Mouse (Mus musculus): Measurements from ENCODE around the gene Pgm5. TPM values are rescaled to one million over a fixed set of nuclear protein-coding genes. Genes with fewer than 3 reads are reported as not detected.
"Not testable (repeated sequence)": the region's sequence is repeated elsewhere in the genome, so short reads cannot be mapped to it uniquely, and the experiment has no call there.

Pgm5 gene
- polyA plus RNA-seq, 1 experiment: not detected

DNA sequence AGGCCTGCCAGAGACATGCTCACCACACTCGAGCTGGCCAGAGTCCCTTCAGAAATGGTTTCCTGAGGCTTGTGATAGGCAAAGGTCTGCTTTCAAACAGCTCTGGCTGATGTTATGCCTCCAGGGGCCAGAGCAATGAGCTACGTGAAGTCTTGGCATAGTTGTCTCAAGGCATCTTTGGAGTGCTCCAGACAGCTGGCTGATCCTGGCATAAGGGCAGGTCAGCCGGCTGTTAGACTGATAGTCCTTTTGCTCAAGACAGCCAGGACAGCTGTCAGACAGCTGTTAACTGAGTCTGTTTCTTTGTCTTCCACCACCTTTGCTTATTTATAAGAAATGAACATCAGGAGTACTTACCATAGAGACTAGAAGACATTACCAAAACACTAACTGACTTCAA, 25.2 kb upstream of the Pgm5 start:
- TF ChIP-seq GATA1 (IDR thresholded peaks at IDR 0.05; ENCODE audit: low read length): no peak

DNA sequence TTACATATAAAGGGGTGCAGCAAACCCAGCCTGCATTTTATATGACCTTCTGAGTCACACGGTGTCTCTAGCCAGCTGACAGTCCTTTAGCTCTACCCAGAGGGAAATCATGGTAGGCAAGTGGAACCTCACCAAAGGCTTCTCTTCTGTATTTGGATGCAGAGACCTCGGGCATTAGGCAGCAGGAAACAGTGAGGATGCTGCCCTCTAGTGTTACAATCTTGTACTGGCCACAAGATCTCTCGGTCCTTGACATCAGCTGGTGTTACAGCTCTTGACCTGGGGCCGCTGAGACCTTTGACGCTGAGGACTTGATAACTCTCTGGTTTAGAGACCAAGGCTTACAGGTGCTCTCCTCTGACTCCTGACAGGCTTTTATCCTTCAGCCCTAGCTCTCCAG, 23.8 kb upstream of the Pgm5 start:
- no peak for TF ChIP-seq GATA1 (IDR thresholded peaks at IDR 0.05; ENCODE audit: low read length)

DNA sequence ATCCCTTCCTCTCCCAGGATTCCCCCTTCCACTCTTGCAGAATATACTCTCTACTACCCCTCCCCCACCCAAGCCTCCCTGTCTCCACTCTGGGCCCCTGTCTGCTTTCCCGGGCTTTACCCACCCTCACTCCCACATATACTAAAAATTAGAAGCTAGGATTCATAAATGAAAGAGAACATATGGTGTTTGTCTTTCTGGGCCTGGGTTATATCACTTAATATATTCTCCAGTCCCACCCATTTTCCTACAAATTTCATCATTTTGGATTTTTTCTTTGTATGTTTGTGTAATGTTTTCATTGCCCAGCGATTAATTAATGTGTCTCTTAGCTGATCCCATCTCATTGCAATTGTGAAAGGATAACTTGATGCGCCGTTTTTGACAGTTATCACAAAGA, 19.6 kb upstream of the Pgm5 start:
- TF ChIP-seq GATA1 (IDR thresholded peaks at IDR 0.05; ENCODE audit: low read length): no peak

DNA sequence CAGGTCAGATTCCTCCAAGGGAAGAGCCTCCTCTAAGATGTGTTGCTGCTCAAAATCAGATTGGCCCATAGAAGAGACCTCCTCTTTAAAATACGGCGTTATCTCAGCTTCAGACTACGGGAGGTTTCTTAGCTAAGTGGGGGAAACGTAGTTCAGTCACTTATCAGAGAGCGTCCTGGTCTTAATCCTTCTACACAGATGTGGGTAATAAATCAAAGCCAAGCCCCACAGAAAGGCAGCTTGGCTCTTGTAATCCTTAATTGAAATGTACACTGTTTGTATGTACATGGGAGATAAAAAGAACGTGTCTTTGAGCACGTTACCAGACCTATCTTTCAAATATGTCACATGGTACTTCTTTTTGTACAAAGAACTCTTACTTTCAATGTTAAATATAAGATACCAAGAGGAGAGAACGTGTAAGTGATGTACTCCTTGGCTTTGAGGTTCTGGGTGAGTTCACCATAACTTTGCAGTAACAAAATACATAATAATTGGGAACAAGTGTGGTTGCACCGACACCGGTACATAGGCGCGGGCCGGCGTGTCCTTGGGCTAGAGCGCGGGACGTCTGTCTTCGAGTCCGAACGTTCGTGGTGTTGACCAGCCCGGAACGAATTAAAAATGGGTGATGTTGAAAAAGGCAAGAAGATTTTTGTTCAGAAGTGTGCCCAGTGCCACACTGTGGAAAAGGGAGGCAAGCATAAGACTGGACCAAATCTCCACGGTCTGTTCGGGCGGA, 13.6 kb upstream of the Pgm5 start, which contains the start of gene Gm10053:
Gene Gm10053, plus strand, starts transcription at position 558 of the 742 bp plus-strand sequence.
- not testable (repeated sequence) for TF ChIP-seq GATA1 (IDR thresholded peaks at IDR 0.05; ENCODE audit: low read length)

DNA sequence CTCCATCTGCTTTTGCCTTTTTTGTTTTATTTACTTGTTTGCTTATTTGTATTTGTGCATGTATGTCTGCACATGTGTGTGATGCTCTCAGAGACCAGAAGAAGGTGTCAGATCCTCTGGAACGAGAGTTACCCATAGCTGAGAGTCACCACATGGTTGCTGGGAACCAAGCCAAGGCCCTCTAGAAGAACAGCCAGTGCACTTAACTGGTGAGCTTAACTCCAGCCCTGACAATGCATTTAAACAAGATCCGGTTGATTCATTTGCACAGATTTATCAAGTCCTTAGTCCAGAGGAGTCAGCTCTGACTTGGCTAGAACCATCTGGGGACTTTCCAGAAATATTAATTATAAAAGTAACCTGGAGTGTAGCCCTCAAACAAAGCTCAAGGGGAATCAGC, 12.2 kb upstream of the Pgm5 start:
- TF ChIP-seq GATA1 (IDR thresholded peaks at IDR 0.05; ENCODE audit: low read length): no peak

DNA sequence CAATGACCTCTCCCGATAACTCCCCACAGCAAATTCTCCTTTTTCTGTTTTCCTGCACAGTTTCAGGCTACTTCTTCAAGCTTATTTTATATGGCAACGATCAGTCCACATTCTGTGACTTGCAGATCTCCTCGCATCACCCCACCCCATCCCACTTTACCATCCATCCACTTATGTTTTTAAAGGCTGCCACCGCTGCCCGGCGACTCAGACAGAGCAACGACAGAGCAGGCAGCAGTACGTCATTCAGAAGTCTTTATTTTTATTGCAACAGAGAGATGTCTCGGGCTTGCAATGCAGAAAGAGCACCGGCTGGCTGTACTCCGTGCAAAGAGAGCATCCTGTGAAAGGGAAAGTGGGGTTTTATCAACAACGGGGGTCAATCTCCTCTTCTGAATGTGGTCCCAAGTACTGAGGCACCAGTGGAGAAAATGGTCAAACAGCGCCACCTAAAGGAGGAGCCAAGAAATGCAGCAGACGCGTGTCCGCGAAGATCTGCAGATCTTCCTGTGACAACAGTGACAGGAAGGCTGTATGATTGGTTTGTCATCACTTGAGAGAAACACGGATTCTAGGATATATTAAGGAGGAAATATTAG, 9.5 kb upstream of the Pgm5 start:
- no peak for TF ChIP-seq GATA1 (IDR thresholded peaks at IDR 0.05; ENCODE audit: low read length)

DNA sequence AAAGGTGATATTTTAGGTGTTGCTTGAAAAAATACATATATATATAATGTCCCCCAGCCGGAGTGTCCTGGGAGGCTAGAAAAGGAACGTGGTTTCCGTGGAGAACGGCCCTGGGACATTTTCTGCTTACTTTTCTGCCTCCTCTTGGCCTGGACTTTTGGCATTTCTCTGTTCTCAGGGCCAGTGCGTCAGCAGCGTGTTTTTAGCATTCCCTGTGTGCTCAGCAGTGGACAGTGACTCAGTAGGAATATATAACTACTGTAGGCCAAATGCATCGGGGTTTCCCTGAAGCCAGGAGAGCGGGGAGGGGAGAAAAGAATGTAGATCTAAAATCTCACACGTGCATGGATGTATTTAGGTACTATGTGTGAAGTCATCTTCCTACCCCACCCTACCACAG, 3.8 kb upstream of the Pgm5 start:
- TF ChIP-seq GATA1 (IDR thresholded peaks at IDR 0.05; ENCODE audit: low read length): no peak

DNA sequence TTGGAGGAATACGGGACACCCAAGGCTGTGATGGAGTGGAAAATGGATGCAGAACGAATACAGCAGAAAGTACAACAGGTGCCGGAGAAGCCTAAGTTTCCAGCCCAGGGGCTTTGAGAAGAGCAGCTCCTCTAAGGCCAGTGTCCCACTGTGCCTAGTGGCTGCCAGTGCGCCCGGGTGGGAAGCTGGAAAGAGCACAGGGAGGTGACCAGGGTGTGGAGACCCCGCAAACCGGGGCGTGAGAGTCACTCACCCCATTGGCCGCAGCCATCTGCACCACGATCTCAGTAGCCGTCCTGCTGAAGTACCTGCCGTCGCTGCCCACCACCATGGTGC, 411 bp downstream of the Pgm5 start:
- no peak for TF ChIP-seq GATA1 (IDR thresholded peaks at IDR 0.05; ENCODE audit: low read length)

DNA sequence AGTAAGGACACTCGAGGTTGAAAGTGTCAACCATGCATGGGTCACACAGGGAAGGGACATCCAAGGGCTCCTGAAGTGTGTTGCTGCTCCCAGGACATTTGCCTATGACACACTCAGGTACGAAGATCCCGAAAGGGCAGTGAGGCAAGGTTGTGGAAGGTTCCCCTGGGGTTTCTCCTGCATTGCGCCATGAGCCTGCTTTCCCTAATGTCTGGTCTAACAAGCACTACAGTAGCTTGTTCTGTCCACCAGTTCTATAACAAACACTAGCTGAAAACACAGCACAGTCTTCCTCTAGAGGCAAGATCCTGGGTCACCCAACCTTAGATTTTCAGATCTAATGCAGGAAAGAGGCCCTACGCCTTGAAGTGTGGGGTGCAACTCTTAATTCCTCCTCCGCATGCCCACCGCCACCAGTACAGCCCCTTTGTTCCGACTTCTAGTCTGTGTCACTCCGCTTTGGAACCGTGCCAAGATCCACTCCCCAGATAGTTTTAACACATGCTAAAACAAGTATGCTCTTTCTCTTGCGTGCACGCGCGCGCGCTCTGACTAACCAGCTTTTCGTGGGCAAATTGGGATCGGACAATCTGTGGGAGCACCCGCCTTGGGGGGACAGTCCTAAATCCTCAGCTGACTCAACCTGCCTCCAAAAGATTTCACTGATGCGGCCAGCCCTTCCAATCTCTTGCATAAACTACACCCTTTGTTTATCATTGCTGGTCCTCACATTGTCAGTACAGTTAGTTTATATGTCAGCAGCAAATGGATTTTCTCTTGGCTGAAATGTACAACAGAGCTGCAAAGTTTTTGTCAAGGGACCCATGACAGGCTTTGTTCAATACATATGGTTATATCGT, 10.0 kb downstream of the Pgm5 start:
- TF ChIP-seq GATA1 (IDR thresholded peaks at IDR 0.05; ENCODE audit: low read length): no peak

DNA sequence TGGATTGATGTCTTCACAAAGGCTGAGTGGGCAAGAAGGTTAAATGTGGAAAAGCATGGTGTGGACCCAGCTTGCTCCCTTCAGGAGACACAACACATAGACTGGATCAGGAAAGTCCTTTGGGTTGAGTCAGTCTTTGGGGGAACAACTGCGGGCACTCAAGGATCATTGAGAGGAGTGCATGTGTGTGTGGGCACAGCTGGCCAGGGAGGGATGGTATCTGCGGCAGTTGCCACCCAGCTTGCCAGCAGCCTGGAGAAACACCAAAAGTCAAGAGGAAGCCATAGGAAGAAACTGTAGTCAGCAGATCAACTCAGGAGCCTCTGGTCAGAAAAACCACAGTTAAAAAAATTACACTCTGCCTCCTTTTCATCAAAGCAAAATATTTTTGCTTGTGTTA, 12.8 kb downstream of the Pgm5 start:
- TF ChIP-seq GATA1 (IDR thresholded peaks at IDR 0.05; ENCODE audit: low read length): no peak

DNA sequence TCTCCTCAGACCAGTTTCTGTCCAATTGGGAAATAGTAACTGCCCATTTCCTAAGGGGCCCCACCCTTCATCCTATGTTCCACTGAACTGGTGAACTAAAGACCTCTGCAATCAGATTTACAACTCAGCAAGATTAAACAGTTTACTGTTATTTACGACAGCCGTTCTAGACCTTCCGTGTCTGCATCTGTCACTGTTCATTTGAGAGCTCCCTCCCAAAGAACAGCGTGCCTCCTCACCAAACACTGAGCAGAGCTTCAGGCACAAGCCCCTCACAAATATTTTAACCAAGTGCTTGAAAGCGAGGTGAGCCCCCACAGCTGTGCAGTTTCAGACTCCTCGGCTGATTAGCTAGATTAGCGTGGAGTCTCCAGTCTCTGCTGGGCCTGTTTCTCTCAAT, 13.3 kb downstream of the Pgm5 start:
- TF ChIP-seq GATA1 (IDR thresholded peaks at IDR 0.05; ENCODE audit: low read length): no peak

DNA sequence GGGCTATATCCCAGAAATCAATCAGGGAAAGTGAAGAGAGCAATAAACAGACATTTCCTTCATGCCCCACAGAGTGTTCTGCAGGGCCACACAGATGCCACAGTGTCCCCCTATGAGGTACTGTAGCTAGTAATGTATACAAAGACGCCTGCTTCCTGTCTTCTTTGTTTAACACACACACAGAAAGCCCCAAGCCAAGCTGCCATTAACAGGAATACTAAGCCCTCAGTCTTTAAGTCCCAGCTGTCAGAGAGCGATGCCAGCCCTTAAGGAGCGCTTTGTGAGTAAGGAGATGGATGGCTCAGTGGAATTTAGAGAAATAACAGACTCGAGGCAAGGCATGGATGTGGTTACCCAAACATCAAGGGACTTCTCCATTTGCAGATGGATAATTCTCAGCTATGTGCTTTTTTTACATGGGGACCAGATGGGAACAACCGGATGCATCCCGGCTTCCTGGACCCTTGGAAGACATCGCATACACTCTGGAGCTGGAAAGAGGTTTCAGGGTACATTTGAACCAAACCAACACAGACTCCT, 16.6 kb downstream of the Pgm5 start:
- TF ChIP-seq GATA1 (IDR thresholded peaks at IDR 0.05; ENCODE audit: low read length): no peak

DNA sequence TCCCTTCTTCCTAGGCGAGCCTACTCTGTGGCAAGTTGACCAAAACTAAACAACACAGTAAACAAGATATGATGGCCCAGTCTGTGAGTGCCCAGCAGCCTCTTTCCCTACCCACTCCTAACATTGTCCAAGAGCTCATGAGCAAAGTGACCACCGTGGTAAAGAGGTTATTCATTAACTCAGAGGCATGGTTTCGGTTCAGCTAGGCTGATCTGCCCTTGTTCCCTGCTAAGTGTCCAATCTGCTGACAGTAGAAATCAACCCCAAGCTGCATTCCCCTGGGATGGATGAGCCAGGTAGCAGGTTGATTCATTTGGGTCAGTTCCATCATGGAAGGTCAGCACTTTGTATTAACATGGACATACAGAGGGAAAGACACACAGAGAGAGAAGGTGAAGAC, 19.6 kb downstream of the Pgm5 start:
- no peak for TF ChIP-seq GATA1 (IDR thresholded peaks at IDR 0.05; ENCODE audit: low read length)

DNA sequence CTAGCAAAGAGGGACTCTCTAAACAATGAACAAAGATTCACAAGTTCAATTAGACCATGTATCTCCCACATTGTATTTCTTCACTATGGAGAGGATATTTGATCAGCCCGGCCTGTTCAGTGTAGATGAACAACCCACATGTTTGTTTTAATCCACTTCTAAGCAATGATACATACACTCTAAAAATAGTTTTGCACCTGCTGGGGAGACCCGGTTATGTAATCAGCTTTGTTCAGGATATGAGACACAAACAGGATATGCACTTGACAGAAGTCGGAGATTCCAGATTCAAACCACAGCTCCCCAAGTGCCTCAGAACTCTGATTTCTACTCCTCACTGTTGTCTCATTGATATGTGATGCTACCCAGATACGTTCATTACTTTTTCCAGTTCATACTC, 37.1 kb downstream of the Pgm5 start:
- no peak for TF ChIP-seq GATA1 (IDR thresholded peaks at IDR 0.05; ENCODE audit: low read length)

DNA sequence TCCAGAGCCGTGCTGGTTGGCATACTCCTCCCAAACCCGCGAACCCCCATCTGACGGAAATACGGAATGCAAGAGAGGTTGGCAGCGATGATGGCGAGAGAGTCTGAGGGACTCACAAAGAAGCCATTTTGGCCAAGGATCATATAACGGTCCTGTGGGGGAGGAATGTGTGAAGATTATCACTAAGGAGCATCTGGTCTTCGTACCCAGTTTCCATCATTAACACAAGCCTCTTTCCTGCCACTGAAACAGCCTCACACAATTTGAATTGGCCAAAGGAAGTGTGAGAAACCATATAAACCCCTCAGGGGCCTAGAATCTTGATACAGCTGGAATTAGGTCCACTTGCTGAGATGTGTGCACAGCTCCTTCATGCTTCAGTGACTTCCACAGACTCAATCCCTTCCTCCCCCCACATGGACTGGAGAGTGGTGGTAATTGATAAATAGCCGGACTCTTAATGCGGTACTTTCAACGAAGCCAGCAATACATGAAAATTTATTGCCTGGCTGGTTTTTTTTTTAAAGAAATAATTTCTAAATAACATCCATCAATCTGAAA, 45.9 kb downstream of the Pgm5 start:
- no peak for TF ChIP-seq GATA1 (IDR thresholded peaks at IDR 0.05; ENCODE audit: low read length)

DNA sequence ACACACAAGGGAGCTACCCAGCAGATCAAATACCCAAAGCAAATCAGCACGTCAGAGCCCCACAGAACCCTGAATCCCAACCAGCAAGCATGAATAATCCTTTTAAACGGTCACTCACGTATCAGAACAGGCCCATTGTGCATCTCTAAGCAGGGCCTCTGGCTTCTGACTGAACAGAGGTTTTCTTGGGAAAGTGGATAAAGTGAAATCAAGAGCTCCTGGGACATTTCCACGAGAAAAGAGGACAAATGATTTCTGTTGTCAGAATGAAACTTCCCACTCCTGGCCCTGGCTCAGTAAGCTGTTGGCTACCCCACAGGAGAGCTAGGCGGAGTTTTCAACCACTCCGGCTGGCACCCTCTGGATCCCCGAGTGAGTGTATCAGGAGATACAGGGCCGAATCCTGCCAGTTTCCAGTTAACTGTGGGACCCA, 48.8 kb downstream of the Pgm5 start:
- no peak for TF ChIP-seq GATA1 (IDR thresholded peaks at IDR 0.05; ENCODE audit: low read length)
